Mouse (Mus musculus) bone marrow macrophage, adult 2 months (primary cell): ENCODE data around the gene Ppp1r21. TPM values are rescaled to one million over a fixed set of nuclear protein-coding genes. Genes with fewer than 3 reads are reported as not detected.

ENCODE experiments used
- H3K27ac ChIP-seq: 2 replicates; pipeline ENCODE4 v1.5.1; 2012; ENCODE audit warnings: low read depth, low read length; ENCODE audit not compliant: insufficient read depth
- H3K4me1 ChIP-seq: 2 replicates; pipeline ENCODE4 v1.6.1; 2012; ENCODE audit warnings: low read length; ENCODE audit not compliant: control insufficient read depth, insufficient read depth
- H3K4me3 ChIP-seq: 2 replicates; pipeline ENCODE4 v1.5.1; 2012; ENCODE audit warnings: mild to moderate bottlenecking, low read length, moderate library complexity; ENCODE audit not compliant: insufficient read depth
- CTCF ChIP-seq: IDR thresholded peaks from 2 replicates; pipeline ENCODE4 v1.5.1; 2012; ENCODE audit warnings: low read depth, mild to moderate bottlenecking, low read length, moderate library complexity
- POLR2A ChIP-seq: IDR thresholded peaks from 2 replicates; pipeline ENCODE4 v1.6.1; 2012; ENCODE audit warnings: mild to moderate bottlenecking, low read depth, low read length, borderline replicate concordance
- polyA plus RNA-seq: library from polyadenylated mRNA; stranded (reverse); fragments of >200 nt; gene quantifications from 2 replicates; pipeline ENCODE4 v1.2.4, GENCODE M21; 2012; ENCODE audit not compliant: missing spikeins, insufficient read depth, insufficient read length

Ppp1r21 gene
- polyA plus RNA-seq = 103 and 109 TPM in 2 replicates

GRCm38 (mm10) chr17:88529519-88530235, at the start of gene Ppp1r21:
Gene Ppp1r21 (plus strand): TSS chr17:88530118.
- Histone ChIP-seq H3K4me1 (peaks cover 16% of the 10 kb centered on the region), H3K4me3 (peak within 1 kb of the TSS; percentile 96), H3K27ac (peak within 1 kb of the TSS; percentile 58)
- TF ChIP-seq CTCF (no peak), POLR2A (no peak)

- Histone ChIP-seq H3K4me1 (peaks cover 3% of the 10 kb centered on the region; the same call in 1 of the 2 replicates), H3K4me3 (no peak overlapping the region), H3K27ac (no peak overlapping the region)
- TF ChIP-seq CTCF = no peak
- no peak for TF ChIP-seq POLR2A
Measured at GRCm38 (mm10) chr17:88480369-88480768, 49.5 kb upstream of the Ppp1r21 start.

GRCm38 (mm10) chr17:88481062-88481461, 48.9 kb upstream of the Ppp1r21 start:
- H3K27ac ChIP-seq = no peak overlapping the region
- no peak overlapping the region for H3K4me3 ChIP-seq
- TF ChIP-seq POLR2A = no peak
- no peak for TF ChIP-seq CTCF
- H3K4me1 ChIP-seq = peaks cover 3% of the 10 kb centered on the region; the same call in 1 of the 2 replicates

- Histone ChIP-seq H3K4me1 (peaks cover 3% of the 10 kb centered on the region; the same call in 1 of the 2 replicates), H3K4me3 (no peak overlapping the region), H3K27ac (no peak overlapping the region)
- TF ChIP-seq POLR2A (no peak), CTCF (no peak)
Measured at GRCm38 (mm10) chr17:88481587-88481986, 48.3 kb upstream of the Ppp1r21 start.

- TF ChIP-seq CTCF (no peak), POLR2A (no peak)
- Histone ChIP-seq H3K4me1 (no peaks in the 10 kb centered on the region), H3K4me3 (no peak overlapping the region), H3K27ac (no peak overlapping the region)
Measured at GRCm38 (mm10) chr17:88484539-88484938, 45.4 kb upstream of the Ppp1r21 start.

- no peak overlapping the region for H3K27ac ChIP-seq
- no peak for TF ChIP-seq POLR2A
- no peak overlapping the region for H3K4me3 ChIP-seq
- no peaks in the 10 kb centered on the region for H3K4me1 ChIP-seq
Measured at GRCm38 (mm10) chr17:88484951-88485350, 45.0 kb upstream of the Ppp1r21 start.

- H3K27ac ChIP-seq = no peak overlapping the region
- TF ChIP-seq CTCF = no peak
- no peak for TF ChIP-seq POLR2A
- no peak overlapping the region for H3K4me3 ChIP-seq
- no peaks in the 10 kb centered on the region for H3K4me1 ChIP-seq
Measured at GRCm38 (mm10) chr17:88490546-88490945, 39.4 kb upstream of the Ppp1r21 start.

- Histone ChIP-seq H3K27ac (no peak overlapping the region), H3K4me3 (no peak overlapping the region), H3K4me1 (peaks cover 2% of the 10 kb centered on the region; the same call in 1 of the 2 replicates)
- TF ChIP-seq POLR2A = no peak
- no peak for TF ChIP-seq CTCF
Measured at GRCm38 (mm10) chr17:88491366-88492106, 38.4 kb upstream of the Ppp1r21 start.

GRCm38 (mm10) chr17:88492107-88492460, 37.8 kb upstream of the Ppp1r21 start:
- no peak for TF ChIP-seq CTCF
- no peak for TF ChIP-seq POLR2A
- H3K27ac ChIP-seq = no peak overlapping the region
- peaks cover 2% of the 10 kb centered on the region; the same call in 1 of the 2 replicates for H3K4me1 ChIP-seq

GRCm38 (mm10) chr17:88493551-88493950, 36.4 kb upstream of the Ppp1r21 start:
- no peak for TF ChIP-seq CTCF
- no peak overlapping the region for H3K4me3 ChIP-seq
- no peak overlapping the region for H3K27ac ChIP-seq
- peaks cover 5% of the 10 kb centered on the region for H3K4me1 ChIP-seq

More at GRCm38 (mm10) chr17:88492107-88492460, 37.8 kb upstream of the Ppp1r21 start:
- no peak overlapping the region for H3K4me3 ChIP-seq
